In the genomic region with DNA sequence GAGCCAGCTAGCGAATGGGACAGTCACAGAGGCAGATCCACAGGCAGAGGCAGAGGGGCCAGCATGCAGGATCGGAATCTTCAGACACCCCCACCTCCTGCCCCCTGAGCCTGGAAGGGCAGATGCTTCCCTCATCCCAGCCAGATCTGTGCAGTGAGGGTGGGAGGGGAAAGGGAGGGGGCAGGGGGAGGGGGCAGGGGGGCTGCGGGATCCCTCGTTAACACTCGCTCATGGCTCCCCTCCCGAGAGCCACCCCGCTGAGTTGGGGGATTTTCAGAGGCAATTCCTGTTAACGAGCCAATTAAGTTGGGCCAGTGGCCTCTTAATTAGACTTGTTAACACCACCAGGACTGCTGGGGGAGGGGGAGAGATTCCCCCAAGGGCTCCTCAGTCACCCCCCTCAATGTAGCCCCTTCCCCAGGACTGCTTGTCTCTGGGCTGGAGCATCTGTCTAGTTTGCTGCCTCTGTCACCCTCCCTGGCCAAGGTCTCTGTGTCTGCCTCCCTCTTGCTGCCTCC, we compare ENCODE assay signal across 11 mouse cellular contexts. TPM values are rescaled to one million over a fixed set of nuclear protein-coding genes. Genes with fewer than 3 reads are reported as not detected.
DNase-seq lines count a peak whose midpoint lies in the region; ATAC-seq lines count a peak whose summit lies in the region.
"Had no signal": no experiment of that assay in that cellular context is flagged by ENCODE, and none has a peak within 500 bp of the region (broad histone marks: within the 10 kb centered on the region; RNA-seq: fewer than 3 reads in every experiment).

No protein-coding gene starts in this region.

- H3K9me3 ChIP-seq in heart, embryonic 11.5 days (replicated peaks; ENCODE audit: control insufficient read depth, low read length): no peaks in the 10 kb centered on the region
- H3K9me3 ChIP-seq in embryonic facial prominence, embryonic 15.5 days (replicated peaks): no peaks in the 10 kb centered on the region
- no peaks in the 10 kb centered on the region for H3K9me3 ChIP-seq in intestine, embryonic 14.5 days (ENCODE audit: control insufficient read depth, low read length)
- no peaks in the 10 kb centered on the region for H3K9me3 ChIP-seq in neural tube, embryonic 13.5 days

- ATAC-seq in heart, embryonic 11.5 days (replicated peaks; ENCODE audit: insufficient number of reproducible peaks, low FRiP score, low TSS enrichment): 0 out of 2 replicates have a peak, but pooled peaks have one; percentile 32
- ATAC-seq in embryonic facial prominence, embryonic 15.5 days (ENCODE audit: insufficient number of reproducible peaks, low FRiP score, low TSS enrichment, low read depth): 0 out of 2 replicates have a peak, but pooled peaks have one; percentile 16
- ATAC-seq in intestine, embryonic 14.5 days (replicated peaks; ENCODE audit: low FRiP score, low TSS enrichment, low read depth): no peak; the same call in 1 of the 2 replicates
- peak; percentile 51 for ATAC-seq in neural tube, embryonic 13.5 days (ENCODE audit: low read depth)

- 8% methylated on average over 8 of the region's 8 CpGs for WGBS in heart, embryonic 11.5 days (ENCODE audit: insufficient replicate concordance)
- 16% methylated on average over 8 of the region's 8 CpGs for WGBS in embryonic facial prominence, embryonic 15.5 days
- 14% methylated on average over 8 of the region's 8 CpGs for WGBS in intestine, embryonic 14.5 days
- 7% methylated on average over 8 of the region's 8 CpGs for WGBS in neural tube, embryonic 13.5 days

- H3K36me3 ChIP-seq in heart, embryonic 11.5 days (ENCODE audit: control insufficient read depth, insufficient read depth, low read length): no peaks in the 10 kb centered on the region
- H3K36me3 ChIP-seq in embryonic facial prominence, embryonic 15.5 days: no peaks in the 10 kb centered on the region
- H3K36me3 ChIP-seq in intestine, embryonic 14.5 days (ENCODE audit: control insufficient read depth, insufficient read depth, low read length): no peaks in the 10 kb centered on the region
- H3K36me3 ChIP-seq in neural tube, embryonic 13.5 days: peaks cover 19% of the 10 kb centered on the region; the same call in 1 of the 2 replicates

- no peak overlapping the region for H3K27ac ChIP-seq in heart, embryonic 11.5 days (ENCODE audit: low read depth, low read length)
- H3K27ac ChIP-seq in embryonic facial prominence, embryonic 15.5 days (replicated peaks): no peak overlapping the region
- 0 out of 2 replicates have a peak overlapping the region, but pooled peaks have one; percentile 16 for H3K27ac ChIP-seq in intestine, embryonic 14.5 days (ENCODE audit: low read depth)
- H3K27ac ChIP-seq in neural tube, embryonic 13.5 days (replicated peaks): peak overlapping the region; percentile 65; the same call in 1 of the 2 replicates
- H3K27ac ChIP-seq: gastrocnemius, adult 2 months had no signal

- no peak overlapping the region for H3K4me3 ChIP-seq in heart, embryonic 11.5 days (ENCODE audit: low read depth, low read length)
- no peak overlapping the region for H3K4me3 ChIP-seq in embryonic facial prominence, embryonic 15.5 days (replicated peaks)
- H3K4me3 ChIP-seq in intestine, embryonic 14.5 days (ENCODE audit: low read depth, low read length): no peak overlapping the region
- H3K4me3 ChIP-seq in neural tube, embryonic 13.5 days: no peak overlapping the region
- H3K4me3 ChIP-seq: gastrocnemius, adult 2 months had no signal

- DNase-seq in heart, adult 18-20 months: no peak
- no peak for DNase-seq in intestine, embryonic 14.5 days (ENCODE audit: low spot score)
- no peak for DNase-seq in spleen, postnatal 36 days (ENCODE audit: low spot score in 2 of 2)
- no peak for DNase-seq in thymus, postnatal 10 days (ENCODE audit: low spot score in 2 of 2)
- no peak for DNase-seq in adrenal gland, postnatal 36 days
- DNase-seq: cerebellum, adult 9-10 months; gastrocnemius, adult 2 months; kidney, postnatal 25 days had no signal

- H3K4me1 ChIP-seq in heart, embryonic 11.5 days (ENCODE audit: control insufficient read depth, insufficient read depth, low read length): peaks cover 29% of the 10 kb centered on the region
- peaks cover 28% of the 10 kb centered on the region for H3K4me1 ChIP-seq in embryonic facial prominence, embryonic 15.5 days
- H3K4me1 ChIP-seq in intestine, embryonic 14.5 days (replicated peaks; ENCODE audit: control insufficient read depth, insufficient read depth, low read length): peaks cover 27% of the 10 kb centered on the region
- H3K4me1 ChIP-seq in neural tube, embryonic 13.5 days (replicated peaks): peaks cover 68% of the 10 kb centered on the region

- peaks cover 27% of the 10 kb centered on the region for H3K27me3 ChIP-seq in heart, embryonic 11.5 days (ENCODE audit: control insufficient read depth, insufficient read depth, low read length)
- 0 out of 2 replicates have a peak, but pooled peaks cover 3% of the 10 kb centered on the region for H3K27me3 ChIP-seq in embryonic facial prominence, embryonic 15.5 days
- H3K27me3 ChIP-seq in intestine, embryonic 14.5 days (replicated peaks; ENCODE audit: control insufficient read depth, insufficient read depth, low read length): 0 out of 2 replicates have a peak, but pooled peaks cover 2% of the 10 kb centered on the region
- H3K27me3 ChIP-seq in neural tube, embryonic 13.5 days: no peaks in the 10 kb centered on the region

- H3K9ac ChIP-seq in heart, embryonic 11.5 days (ENCODE audit: low read depth, low read length): no peak overlapping the region
- H3K9ac ChIP-seq in embryonic facial prominence, embryonic 15.5 days: no peak overlapping the region
- no peak overlapping the region for H3K9ac ChIP-seq in intestine, embryonic 14.5 days (ENCODE audit: low read length)
- peak overlapping the region; percentile 50 for H3K9ac ChIP-seq in neural tube, embryonic 13.5 days

- H3K4me2 ChIP-seq in heart, embryonic 11.5 days: no peak overlapping the region
- H3K4me2 ChIP-seq in embryonic facial prominence, embryonic 15.5 days (replicated peaks): no peak overlapping the region
- no peak overlapping the region for H3K4me2 ChIP-seq in intestine, embryonic 14.5 days (ENCODE audit: low read length)
- peak overlapping the region; percentile 11; the same call in 1 of the 2 replicates for H3K4me2 ChIP-seq in neural tube, embryonic 13.5 days

RNA-seq across cellular contexts. Expression of gene Cntfr, which starts 24.9 kb away (rescaled TPM):
- 4.1 and 4.3 TPM in 2 replicates for polyA plus RNA-seq in heart, embryonic 11.5 days (2014; fragmentation: Nextera tagmentation; extraction: Ambion mirVana)
- total RNA-seq in heart, adult 18-20 months (2021): 1 to 10 TPM; 3.3 to 4.4 TPM
- polyA plus RNA-seq in embryonic facial prominence, embryonic 15.5 days (2015; fragmentation: Nextera tagmentation; extraction: Ambion mirVana): 16.2 and 19.0 TPM in 2 replicates
- polyA plus RNA-seq in intestine, embryonic 14.5 days (2014; fragmentation: Nextera tagmentation; extraction: Ambion mirVana): 5.2 and 6.2 TPM in 2 replicates
- polyA plus RNA-seq in neural tube, embryonic 13.5 days (2015; fragmentation: Nextera tagmentation; extraction: Ambion mirVana): 28.9 and 29.7 TPM in 2 replicates
- 10 to 100 TPM; 39.3 to 40.3 TPM for total RNA-seq in adrenal gland, postnatal 36 days (2021)

RNA-seq across cellular contexts. Expression of gene Il11ra1, which starts 27.8 kb away (rescaled TPM):
- 128 and 137 TPM in 2 replicates for polyA plus RNA-seq in heart, embryonic 11.5 days (2014; fragmentation: Nextera tagmentation; extraction: Ambion mirVana)
- 100 to 1,000 TPM; 105 TPM for total RNA-seq in heart, adult 18-20 months (2021)
- polyA plus RNA-seq in embryonic facial prominence, embryonic 15.5 days (2015; fragmentation: Nextera tagmentation; extraction: Ambion mirVana): 407 and 429 TPM in 2 replicates
- 130 and 143 TPM in 2 replicates for polyA plus RNA-seq in intestine, embryonic 14.5 days (2014; fragmentation: Nextera tagmentation; extraction: Ambion mirVana)
- 53.6 and 60.2 TPM in 2 replicates for polyA plus RNA-seq in neural tube, embryonic 13.5 days (2015; fragmentation: Nextera tagmentation; extraction: Ambion mirVana)
- 10 to 100 TPM; 79.1 to 85.0 TPM for total RNA-seq in adrenal gland, postnatal 36 days (2021)

RNA-seq across cellular contexts. Expression of gene Enho, which starts 31.9 kb away (rescaled TPM):
- 4.1 and 4.7 TPM in 2 replicates for polyA plus RNA-seq in heart, embryonic 11.5 days (2014; fragmentation: Nextera tagmentation; extraction: Ambion mirVana)
- total RNA-seq in heart, adult 18-20 months (2021): 10 to 100 TPM in 1 of 2 experiments, 1 to 10 TPM in 1; 9.7 to 11.0 TPM
- 23.8 and 27.3 TPM in 2 replicates for polyA plus RNA-seq in embryonic facial prominence, embryonic 15.5 days (2015; fragmentation: Nextera tagmentation; extraction: Ambion mirVana)
- 13.6 and 14.8 TPM in 2 replicates for polyA plus RNA-seq in intestine, embryonic 14.5 days (2014; fragmentation: Nextera tagmentation; extraction: Ambion mirVana)
- 79.3 and 81.9 TPM in 2 replicates for polyA plus RNA-seq in neural tube, embryonic 13.5 days (2015; fragmentation: Nextera tagmentation; extraction: Ambion mirVana)
- total RNA-seq in adrenal gland, postnatal 36 days (2021): 1 to 10 TPM; 2.8 to 3.5 TPM

RNA-seq across cellular contexts. Expression of gene Rpp25l, which starts 41.3 kb away (rescaled TPM):
- polyA plus RNA-seq in heart, embryonic 11.5 days (2014; fragmentation: Nextera tagmentation; extraction: Ambion mirVana): 50.2 and 51.6 TPM in 2 replicates
- 10 to 100 TPM; 35.0 to 37.3 TPM for total RNA-seq in heart, adult 18-20 months (2021)
- 70.0 and 79.8 TPM in 2 replicates for polyA plus RNA-seq in embryonic facial prominence, embryonic 15.5 days (2015; fragmentation: Nextera tagmentation; extraction: Ambion mirVana)
- 71.9 and 76.4 TPM in 2 replicates for polyA plus RNA-seq in intestine, embryonic 14.5 days (2014; fragmentation: Nextera tagmentation; extraction: Ambion mirVana)
- 62.6 and 63.4 TPM in 2 replicates for polyA plus RNA-seq in neural tube, embryonic 13.5 days (2015; fragmentation: Nextera tagmentation; extraction: Ambion mirVana)
- total RNA-seq in adrenal gland, postnatal 36 days (2021): 10 to 100 TPM; 39.2 to 42.6 TPM

RNA-seq across cellular contexts. Expression of gene Dctn3, which starts 50.9 kb away (rescaled TPM):
- polyA plus RNA-seq in heart, embryonic 11.5 days (2014; fragmentation: Nextera tagmentation; extraction: Ambion mirVana): 120 and 126 TPM in 2 replicates
- 10 to 100 TPM; 70.4 to 79.1 TPM for total RNA-seq in heart, adult 18-20 months (2021)
- polyA plus RNA-seq in embryonic facial prominence, embryonic 15.5 days (2015; fragmentation: Nextera tagmentation; extraction: Ambion mirVana): 139 and 146 TPM in 2 replicates
- polyA plus RNA-seq in intestine, embryonic 14.5 days (2014; fragmentation: Nextera tagmentation; extraction: Ambion mirVana): 123 and 124 TPM in 2 replicates
- polyA plus RNA-seq in neural tube, embryonic 13.5 days (2015; fragmentation: Nextera tagmentation; extraction: Ambion mirVana): 278 and 317 TPM in 2 replicates
- total RNA-seq in adrenal gland, postnatal 36 days (2021): 100 to 1,000 TPM; 103 to 123 TPM

Comparison
In these comparisons a context has a peak if more than half of its experiments do, and no peak if none do; other contexts are left out.
1. H3K27ac ChIP-seq: peak in intestine, embryonic 14.5 days (single experiment) and neural tube, embryonic 13.5 days (single experiment); none in heart, embryonic 11.5 days (single experiment) and embryonic facial prominence, embryonic 15.5 days (single experiment).